Mouse (Mus musculus) CH12.LX (cell line): ENCODE results near the gene Safb.

ENCODE experiments used
- BHLHE40 ChIP-seq: IDR thresholded peaks from 2 replicates; pipeline ENCODE4 v1.6.1; 2011; ENCODE audit warnings: mild to moderate bottlenecking, low read depth, low read length, improper control_type of control experiment
- CTCF ChIP-seq, 2 experiments: IDR thresholded peaks in 1 of 2; conservative IDR thresholded peaks in 1 of 2; 2 replicates each; pipeline ENCODE4 v1.5.1; 2011 to 2012; ENCODE audit warnings: low read depth in 2 of 2, low read length in 2 of 2, improper control_type of control experiment in 1 of 2, inconsistent platforms in 1 of 2, mild to moderate bottlenecking in 1 of 2, moderate library complexity in 1 of 2
- HCFC1 ChIP-seq: IDR thresholded peaks from 2 replicates; pipeline ENCODE4 v1.6.1; 2012; ENCODE audit warnings: low read depth, mild to moderate bottlenecking, inconsistent platforms, low read length, improper control_type of control experiment
- POLR2A ChIP-seq: IDR thresholded peaks from 2 replicates; pipeline ENCODE4 v1.6.1; 2011; ENCODE audit warnings: low read depth, mild to moderate bottlenecking, improper control_type of control experiment, low read length
- USF1 ChIP-seq: IDR thresholded peaks from 2 replicates; pipeline ENCODE4 v1.6.1; 2014; ENCODE audit warnings: low read depth, mild to moderate bottlenecking, inconsistent platforms, low read length, improper control_type of control experiment
- ZNF384 ChIP-seq: IDR thresholded peaks from 2 replicates; pipeline ENCODE4 v1.6.1; 2012; ENCODE audit warnings: low read depth, low read length, improper control_type of control experiment, inconsistent platforms

GRCm38 (mm10) chr17:56631807-56632206 lies 47.2 kb downstream of the Safb start:
- TF ChIP-seq CTCF (conservative IDR thresholded peaks at IDR 0.05 in 1 of 2, IDR thresholded peaks at IDR 0.05 in 1 of 2; ENCODE audit: low read depth in 2 of 2, low read length in 2 of 2) (no peak), ZNF384 (no peak), USF1 (no peak), BHLHE40 (no peak), HCFC1 (no peak), POLR2A (no peak)
